Mouse (Mus musculus) forebrain, embryonic 14.5 days (tissue): ENCODE measurements around the gene Nrxn3. TPM values are rescaled to one million over a fixed set of nuclear protein-coding genes. Genes with fewer than 3 reads are reported as not detected.

Experiments used
- ATAC-seq: fragments of 200-750 bp; cut with Nextera tagmentation; 2 replicates; pipeline ENCODE4 v1.8.0; 2017; ENCODE audit warnings: mild to moderate bottlenecking, moderate library complexity
- DNase-seq: peaks from one replicate; pipeline ENCODE4 v3.0.0-alpha.2; 2015; ENCODE audit warnings: low spot score
- H3K27ac ChIP-seq: fragments of 300-500 bp; sonication (generic); 2 replicates; pipeline ENCODE4 v1.5.1; 2014; ENCODE audit warnings: low read depth, mild to moderate bottlenecking, control low read depth, low read length, moderate library complexity
- H3K27me3 ChIP-seq: fragments of 300-500 bp; sonication (generic); replicated peaks from 2 replicates; pipeline ENCODE4 v1.6.1; 2014; ENCODE audit warnings: low read length, control low read depth, mixed read lengths; ENCODE audit not compliant: control insufficient read depth, insufficient read depth
- H3K36me3 ChIP-seq: fragments of 300-500 bp; sonication (generic); 2 replicates; pipeline ENCODE4 v1.6.1; 2014; ENCODE audit warnings: low read length, control low read depth; ENCODE audit not compliant: control insufficient read depth, insufficient read depth
- H3K4me1 ChIP-seq: fragments of 300-500 bp; sonication (generic); 2 replicates; pipeline ENCODE4 v1.6.1; 2014; ENCODE audit warnings: antibody characterized with exemption, low read length, control low read depth; ENCODE audit not compliant: control insufficient read depth, insufficient read depth
- H3K4me2 ChIP-seq: fragments of 300-500 bp; sonication (generic); 2 replicates; pipeline ENCODE4 v1.6.1; 2014; ENCODE audit warnings: mild to moderate bottlenecking, control low read depth, low read length
- H3K4me3 ChIP-seq: fragments of 300-500 bp; sonication (generic); 2 replicates; pipeline ENCODE4 v1.5.1; 2014; ENCODE audit warnings: low read depth, low read length, control low read depth
- H3K9ac ChIP-seq: fragments of 300-500 bp; sonication (generic); 2 replicates; pipeline ENCODE4 v1.6.1; 2014; ENCODE audit warnings: mild to moderate bottlenecking, low read length, control low read depth, moderate library complexity
- H3K9me3 ChIP-seq: fragments of 300-500 bp; sonication (generic); replicated peaks from 2 replicates; pipeline ENCODE4 v1.6.1; 2016; ENCODE audit warnings: low read length, control low read depth, mixed read lengths; ENCODE audit not compliant: control insufficient read depth
- WGBS: fragments of 180-500 bp; shearing (Covaris S2); extraction: QIAGEN DNeasy Blood & Tissue Kit; methylation state at CpG from one replicate; pipeline ENCODE4 v1.1.7; 2014; 5-methylcytosine and 5-hydroxymethylcytosine counted together
- polyA plus RNA-seq: library from polyadenylated mRNA; unstranded; fragments of >200 nt; fragmentation: Nextera tagmentation; extraction: Ambion mirVana; gene quantifications from 2 replicates; pipeline ENCODE4 v1.2.1, GENCODE M21; 2014

Gene Nrxn3
- polyA plus RNA-seq, 1 experiment from 2014 or later, result 39.6 TPM

DNA sequence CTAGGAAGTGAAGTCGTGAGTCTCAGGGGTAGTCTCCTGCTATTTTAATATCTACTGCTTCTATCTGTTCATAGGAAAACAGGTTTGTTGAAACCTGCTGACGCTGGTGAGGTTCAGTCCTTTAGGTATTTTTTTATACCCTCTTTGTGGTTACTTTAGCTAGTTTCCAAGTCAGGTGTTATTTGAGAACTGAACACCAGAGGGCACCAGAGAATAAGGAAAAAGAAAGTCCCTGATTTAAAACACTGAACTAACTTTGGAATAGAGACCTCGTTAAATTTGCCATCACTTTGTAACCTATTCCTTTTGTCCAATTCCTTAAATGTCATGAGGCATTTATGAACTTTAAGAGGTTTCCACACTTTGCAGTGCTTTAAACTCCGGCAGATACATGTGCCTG, 756.4 kb downstream of the Nrxn3 start:
- 0 out of 2 replicates have a peak, but pooled peaks have one; percentile 26 for ATAC-seq
- no peaks in the 10 kb centered on the region for H3K9me3 ChIP-seq
- 18% methylated on average over 4 of the region's 4 CpGs for WGBS
- H3K27ac ChIP-seq, result no peak overlapping the region
- H3K9ac ChIP-seq, result no peak overlapping the region
- H3K27me3 ChIP-seq, result no peaks in the 10 kb centered on the region
- H3K4me1 ChIP-seq, result no peaks in the 10 kb centered on the region
- no peaks in the 10 kb centered on the region for H3K36me3 ChIP-seq
- no peak overlapping the region for H3K4me2 ChIP-seq
- H3K4me3 ChIP-seq, result no peak overlapping the region
- DNase-seq, result peak; percentile 77

DNA sequence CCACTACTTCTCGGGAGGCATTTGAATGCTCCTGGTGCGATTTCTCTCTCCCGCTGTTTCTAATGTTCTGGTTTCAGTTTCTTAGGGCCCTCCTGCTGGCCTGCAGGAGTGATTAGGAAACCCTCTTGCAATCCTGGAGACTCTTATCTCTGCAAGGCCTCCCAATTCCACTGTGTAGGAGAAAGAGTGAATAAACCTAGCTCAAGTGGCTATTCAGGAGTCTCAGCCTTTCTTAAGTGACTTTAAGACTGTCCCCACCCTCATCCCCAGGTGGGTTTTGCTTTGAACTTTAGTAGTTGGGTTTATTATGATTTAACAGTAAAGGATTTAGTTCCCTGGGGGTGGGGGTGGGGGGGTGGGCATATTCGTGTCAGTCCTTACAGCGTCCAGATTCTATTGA, 759.5 kb downstream of the Nrxn3 start:
- no peak overlapping the region for H3K4me3 ChIP-seq
- H3K4me2 ChIP-seq, result no peak overlapping the region
- DNase-seq (no peak), ATAC-seq (no peak)
- H3K27me3 ChIP-seq, result no peaks in the 10 kb centered on the region
- no peaks in the 10 kb centered on the region for H3K4me1 ChIP-seq
- no peak overlapping the region for H3K27ac ChIP-seq
- H3K9ac ChIP-seq, result no peak overlapping the region
- no peaks in the 10 kb centered on the region for H3K9me3 ChIP-seq
- H3K36me3 ChIP-seq, result no peaks in the 10 kb centered on the region
- 19% methylated on average over 5 of the region's 5 CpGs for WGBS

DNA sequence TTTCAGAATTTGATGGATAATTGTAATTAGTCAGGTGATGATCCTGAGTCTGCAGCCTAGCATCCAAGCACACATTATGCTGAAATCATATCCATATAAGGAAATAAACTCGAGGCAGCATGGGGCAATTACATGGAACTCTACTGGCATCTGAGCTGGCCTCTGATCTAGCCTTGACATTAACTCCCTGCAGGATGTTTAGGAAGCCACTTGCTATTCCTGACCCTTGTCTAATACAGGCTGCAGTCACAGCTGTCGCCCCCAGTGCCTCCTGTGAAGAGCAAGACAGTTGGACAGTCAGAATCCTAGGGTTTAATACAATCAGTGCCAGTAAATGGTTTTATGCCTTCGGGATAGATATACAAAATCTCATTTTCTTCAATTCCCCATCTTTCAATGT, 781.4 kb downstream of the Nrxn3 start:
- DNase-seq (no peak), ATAC-seq (no peak)
- Histone ChIP-seq H3K9me3 (no peaks in the 10 kb centered on the region), H3K9ac (no peak overlapping the region), H3K4me1 (no peaks in the 10 kb centered on the region; the same call in 1 of the 2 replicates), H3K27me3 (no peaks in the 10 kb centered on the region), H3K27ac (no peak overlapping the region), H3K36me3 (no peaks in the 10 kb centered on the region), H3K4me2 (no peak overlapping the region), H3K4me3 (no peak overlapping the region)
- 66% methylated on average over 3 of the region's 3 CpGs for WGBS

DNA sequence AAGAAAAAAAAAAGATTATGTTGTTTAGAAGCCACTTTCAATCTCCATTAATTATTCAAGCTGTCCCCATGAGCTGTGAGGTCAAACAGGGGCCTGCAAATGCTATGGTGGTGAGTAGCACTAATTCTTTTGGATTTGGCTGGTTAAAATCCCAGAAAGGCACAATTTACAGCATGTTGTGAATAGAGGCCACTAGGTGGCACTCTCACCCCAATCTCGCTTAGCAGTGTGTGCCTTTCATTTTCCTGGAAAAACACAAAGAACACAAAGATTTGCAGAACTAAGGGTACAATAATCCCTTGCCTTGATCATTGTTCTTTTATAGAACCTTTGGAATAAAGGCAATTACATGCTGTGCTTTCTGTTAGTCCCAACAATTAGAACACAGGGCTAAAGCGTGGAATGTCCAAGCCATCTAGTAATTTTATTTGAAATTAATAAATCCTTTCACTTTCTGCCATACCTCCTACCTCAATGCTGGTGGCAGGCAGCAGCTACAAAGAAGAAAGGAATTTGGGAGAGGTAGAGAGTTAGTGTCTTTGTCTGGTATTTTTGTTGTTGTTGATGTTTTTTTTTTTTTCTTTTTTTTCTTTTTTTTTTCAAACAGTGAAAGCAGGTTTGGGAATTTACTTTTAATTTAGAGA, 782.6 kb downstream of the Nrxn3 start:
- no peaks in the 10 kb centered on the region for H3K36me3 ChIP-seq
- DNase-seq, result peak; percentile 93
- H3K9me3 ChIP-seq, result no peaks in the 10 kb centered on the region
- no peaks in the 10 kb centered on the region; the same call in 1 of the 2 replicates for H3K4me1 ChIP-seq
- H3K27ac ChIP-seq, result no peak overlapping the region; the same call in 1 of the 2 replicates
- ATAC-seq, result peak; percentile 89
- H3K9ac ChIP-seq, result no peak overlapping the region
- no peaks in the 10 kb centered on the region for H3K27me3 ChIP-seq
- no peak overlapping the region for H3K4me3 ChIP-seq
- WGBS, result 3% methylated on average over 2 of the region's 2 CpGs
- no peak overlapping the region for H3K4me2 ChIP-seq

DNA sequence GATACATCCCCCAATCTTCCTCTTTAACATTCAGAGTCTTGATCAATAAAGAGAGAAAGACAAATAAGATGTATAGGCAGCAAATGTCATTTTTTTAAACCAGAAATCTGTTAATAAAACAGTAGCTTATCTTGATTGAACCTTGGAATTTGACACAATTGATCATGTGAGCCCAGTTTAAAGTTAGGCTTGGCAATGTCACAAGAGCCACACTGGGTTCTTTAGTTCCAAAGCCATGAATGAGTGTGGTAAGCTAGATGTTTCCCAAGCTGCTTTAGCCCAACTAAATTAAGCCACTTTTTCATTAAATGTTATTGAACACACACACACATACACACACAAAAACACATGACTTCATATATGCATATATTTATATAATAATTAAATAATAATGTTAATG, 786.3 kb downstream of the Nrxn3 start:
- no peak overlapping the region for H3K4me2 ChIP-seq
- no peak overlapping the region for H3K27ac ChIP-seq
- H3K36me3 ChIP-seq, result no peaks in the 10 kb centered on the region
- no peak for DNase-seq
- no peak for ATAC-seq
- H3K9me3 ChIP-seq, result no peaks in the 10 kb centered on the region
- H3K9ac ChIP-seq, result no peak overlapping the region
- no peaks in the 10 kb centered on the region for H3K27me3 ChIP-seq
- no peaks in the 10 kb centered on the region; the same call in 1 of the 2 replicates for H3K4me1 ChIP-seq
- H3K4me3 ChIP-seq, result no peak overlapping the region

DNA sequence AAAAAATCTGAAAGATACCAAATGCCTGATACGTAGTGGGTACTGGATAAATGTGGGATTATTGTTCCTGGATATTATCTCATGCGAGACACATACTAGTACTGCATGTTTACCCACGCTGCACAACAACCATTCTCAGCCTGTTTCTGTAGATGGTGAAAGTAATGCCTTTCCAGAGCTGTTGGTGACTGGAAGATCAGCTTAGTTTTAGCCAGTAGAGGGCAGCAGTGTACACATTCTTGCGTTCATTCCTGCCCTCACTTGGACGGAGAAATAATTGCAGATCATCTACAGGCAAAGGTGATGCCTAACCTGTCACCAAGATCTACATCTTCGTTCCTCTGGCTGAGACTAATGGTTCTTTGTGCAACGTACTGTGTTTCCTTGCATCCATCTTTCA, 791.1 kb downstream of the Nrxn3 start:
- Histone ChIP-seq H3K9ac (no peak overlapping the region), H3K4me1 (no peaks in the 10 kb centered on the region), H3K4me3 (no peak overlapping the region), H3K27ac (no peak overlapping the region), H3K36me3 (no peaks in the 10 kb centered on the region), H3K27me3 (no peaks in the 10 kb centered on the region), H3K4me2 (no peak overlapping the region), H3K9me3 (no peaks in the 10 kb centered on the region)
- peak; percentile 82 for DNase-seq
- 0 out of 2 replicates have a peak, but pooled peaks have one; percentile 44 for ATAC-seq
- WGBS, result 40% methylated on average over 7 of the region's 7 CpGs

DNA sequence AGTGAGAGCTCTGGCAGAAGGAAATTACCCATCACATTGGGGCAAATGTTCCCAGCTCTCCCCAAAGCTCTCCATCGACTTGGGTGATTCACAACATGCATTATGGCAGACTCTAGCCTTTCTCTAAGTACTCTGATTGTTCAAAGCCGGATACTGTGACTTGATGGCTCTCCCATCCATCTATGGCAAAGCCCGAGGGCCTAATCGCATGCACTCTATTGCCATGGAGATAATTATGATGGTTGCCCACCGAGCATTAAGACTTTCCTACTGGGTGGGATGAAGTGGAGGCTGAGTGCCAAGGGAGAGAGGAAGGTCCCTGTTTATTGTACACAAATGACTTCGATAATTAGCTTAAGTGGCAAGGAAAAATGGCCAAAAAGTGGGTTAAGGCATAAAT, 793.4 kb downstream of the Nrxn3 start:
- no peak overlapping the region for H3K9ac ChIP-seq
- H3K4me1 ChIP-seq, result no peaks in the 10 kb centered on the region
- peak; percentile 32 for DNase-seq
- H3K27ac ChIP-seq, result no peak overlapping the region
- no peak for ATAC-seq
- no peaks in the 10 kb centered on the region for H3K9me3 ChIP-seq
- H3K4me2 ChIP-seq, result no peak overlapping the region
- no peaks in the 10 kb centered on the region for H3K27me3 ChIP-seq
- H3K4me3 ChIP-seq, result no peak overlapping the region
- no peaks in the 10 kb centered on the region for H3K36me3 ChIP-seq
- WGBS, result 54% methylated on average over 6 of the region's 6 CpGs

DNA sequence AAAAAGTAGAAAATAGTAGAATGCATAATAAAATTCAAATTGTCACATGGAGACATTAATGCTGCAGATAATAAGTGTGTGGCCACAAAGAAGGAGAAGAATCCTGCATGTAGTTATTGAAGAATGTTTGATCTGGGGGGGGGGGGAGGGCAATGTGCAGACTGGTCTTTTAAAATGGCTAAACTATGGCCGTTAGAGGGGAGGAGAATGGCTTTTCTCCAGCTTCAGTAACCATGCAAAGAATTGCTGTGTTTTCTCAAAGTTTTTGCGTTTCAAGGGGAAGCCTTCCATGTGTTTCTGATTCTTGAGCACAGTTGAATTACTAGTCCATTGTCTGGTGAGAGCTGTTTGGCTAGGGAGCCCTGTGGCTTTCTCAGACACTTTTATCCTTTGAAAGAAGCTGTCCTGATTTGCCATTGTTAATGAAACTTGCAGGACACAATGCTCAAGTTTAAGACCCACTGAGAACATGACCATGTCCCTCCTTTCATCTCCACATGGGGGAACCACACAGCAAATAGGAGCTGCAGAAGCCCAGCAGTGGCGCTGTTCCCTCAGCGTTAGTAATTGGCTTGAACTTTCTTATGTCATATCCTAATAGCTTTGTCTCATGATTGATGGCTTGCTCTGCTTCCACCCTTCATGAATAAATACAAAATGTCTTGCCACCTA, 808.1 kb downstream of the Nrxn3 start:
- ATAC-seq (peak; percentile 66; the same call in 1 of the 2 replicates), DNase-seq (peak; percentile 67)
- H3K36me3 ChIP-seq, result no peaks in the 10 kb centered on the region
- WGBS, result under 1% methylated on average over 4 of the region's 4 CpGs
- no peak overlapping the region for H3K4me2 ChIP-seq
- H3K9me3 ChIP-seq, result no peaks in the 10 kb centered on the region
- H3K9ac ChIP-seq, result no peak overlapping the region
- no peak overlapping the region for H3K27ac ChIP-seq
- no peaks in the 10 kb centered on the region for H3K27me3 ChIP-seq
- H3K4me1 ChIP-seq, result no peaks in the 10 kb centered on the region
- H3K4me3 ChIP-seq, result no peak overlapping the region

DNA sequence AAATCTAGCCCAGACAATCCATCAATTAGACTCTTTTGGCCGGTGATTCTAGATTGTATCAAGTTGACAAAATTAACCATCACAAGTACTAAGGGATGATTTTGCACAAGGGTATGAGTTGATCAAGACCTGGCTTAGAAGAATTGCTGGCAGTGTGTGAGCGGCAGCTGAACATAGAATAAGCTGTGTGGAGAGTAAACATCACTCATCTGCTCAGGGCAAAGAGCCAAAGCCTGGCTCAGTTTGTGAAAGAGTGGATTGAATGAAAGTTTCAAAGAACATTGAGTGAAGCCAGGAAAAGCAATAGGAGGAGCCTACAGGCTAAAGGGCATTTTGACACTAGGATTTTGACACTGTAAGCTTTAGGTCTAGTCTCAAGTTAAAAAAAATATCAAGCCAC, 828.6 kb downstream of the Nrxn3 start:
- Histone ChIP-seq H3K27ac (no peak overlapping the region), H3K4me1 (no peaks in the 10 kb centered on the region), H3K27me3 (no peaks in the 10 kb centered on the region), H3K9ac (no peak overlapping the region), H3K4me2 (no peak overlapping the region), H3K36me3 (no peaks in the 10 kb centered on the region), H3K9me3 (no peaks in the 10 kb centered on the region), H3K4me3 (no peak overlapping the region)
- peak; percentile 34; the same call in 1 of the 2 replicates for ATAC-seq
- DNase-seq, result peak; percentile 71
- WGBS, result 60% methylated on average over 2 of the region's 2 CpGs
